Comparison of ENCODE assay signal across 10 mouse cellular contexts in genomic region chr19:15340305-15340983, GRCm38 (mm10).
DNase-seq lines count a peak whose midpoint lies in the region; ATAC-seq lines count a peak whose summit lies in the region.
"Had no signal": no experiment of that assay in that cellular context is flagged by ENCODE, and none has a peak within 500 bp of the region (broad histone marks: within the 10 kb centered on the region; RNA-seq: fewer than 3 reads in every experiment).

No protein-coding gene starts in this region.

- no peaks in the 10 kb centered on the region for H3K9me3 ChIP-seq in heart, embryonic 11.5 days (replicated peaks; ENCODE audit: control insufficient read depth, low read length)
- no peaks in the 10 kb centered on the region for H3K9me3 ChIP-seq in forebrain, embryonic 15.5 days
- no peaks in the 10 kb centered on the region for H3K9me3 ChIP-seq in midbrain, embryonic 14.5 days (ENCODE audit: control insufficient read depth, low read length)

- no peak overlapping the region for H3K9ac ChIP-seq in heart, embryonic 11.5 days (ENCODE audit: low read depth, low read length)
- peak overlapping the region; percentile 18; the same call in 1 of the 2 replicates for H3K9ac ChIP-seq in forebrain, embryonic 15.5 days (replicated peaks)
- H3K9ac ChIP-seq in midbrain, embryonic 14.5 days (replicated peaks; ENCODE audit: low read length), result no peak overlapping the region

- WGBS in heart, embryonic 11.5 days (ENCODE audit: insufficient replicate concordance), result 41% methylated on average over 19 of the region's 19 CpGs
- 23% methylated on average over 19 of the region's 19 CpGs for WGBS in forebrain, embryonic 15.5 days
- 25% methylated on average over 19 of the region's 19 CpGs for WGBS in midbrain, embryonic 14.5 days

- no peak overlapping the region for H3K4me3 ChIP-seq in heart, embryonic 11.5 days (ENCODE audit: low read depth, low read length)
- H3K4me3 ChIP-seq in forebrain, embryonic 15.5 days, result peak overlapping the region; percentile 12; the same call in 1 of the 2 replicates
- H3K4me3 ChIP-seq in midbrain, embryonic 14.5 days (replicated peaks; ENCODE audit: low read depth, low read length), result no peak overlapping the region

- no peaks in the 10 kb centered on the region for H3K36me3 ChIP-seq in heart, embryonic 11.5 days (ENCODE audit: control insufficient read depth, insufficient read depth, low read length)
- H3K36me3 ChIP-seq in forebrain, embryonic 15.5 days, result no peaks in the 10 kb centered on the region
- H3K36me3 ChIP-seq in midbrain, embryonic 14.5 days (ENCODE audit: control insufficient read depth, insufficient read depth, low read length), result no peaks in the 10 kb centered on the region

- no peaks in the 10 kb centered on the region for H3K27me3 ChIP-seq in heart, embryonic 11.5 days (ENCODE audit: control insufficient read depth, insufficient read depth, low read length)
- H3K27me3 ChIP-seq in forebrain, embryonic 15.5 days, result no peaks in the 10 kb centered on the region
- H3K27me3 ChIP-seq in midbrain, embryonic 14.5 days (ENCODE audit: control insufficient read depth, insufficient read depth, low read length), result no peaks in the 10 kb centered on the region

- no peak for DNase-seq in heart, postnatal 25 days (ENCODE audit: low spot score)
- peak; percentile 5 for DNase-seq in R1 (ENCODE audit: low read depth, low spot score)
- DNase-seq in midbrain, embryonic 14.5 days, result peak; percentile 81
- no peak for DNase-seq in thymus, adult 18-20 months
- DNase-seq in lung, adult 18-20 months, result no peak
- no peak for DNase-seq in MN1 (ENCODE audit: low spot score)
- DNase-seq: lung, adult 2 months had no signal

- H3K4me1 ChIP-seq in heart, embryonic 11.5 days (ENCODE audit: control insufficient read depth, insufficient read depth, low read length), result no peaks in the 10 kb centered on the region
- peaks cover 18% of the 10 kb centered on the region for H3K4me1 ChIP-seq in forebrain, embryonic 15.5 days
- 0 out of 2 replicates have a peak, but pooled peaks cover 11% of the 10 kb centered on the region for H3K4me1 ChIP-seq in midbrain, embryonic 14.5 days (ENCODE audit: control insufficient read depth, insufficient read depth, low read length)

- intact Hi-C loops in heart, postnatal 25 days (cut with DNase I), result no loop called here

- H3K27ac ChIP-seq in heart, embryonic 11.5 days (ENCODE audit: low read depth, low read length), result no peak overlapping the region
- H3K27ac ChIP-seq in forebrain, embryonic 15.5 days (replicated peaks), result peak overlapping the region; percentile 32; the same call in 1 of the 2 replicates
- H3K27ac ChIP-seq in midbrain, embryonic 14.5 days (replicated peaks; ENCODE audit: low read depth, low read length), result peak overlapping the region; percentile 63

- peak overlapping the region; percentile 38 for H3K4me2 ChIP-seq in heart, embryonic 11.5 days
- H3K4me2 ChIP-seq in forebrain, embryonic 15.5 days (replicated peaks), result peak overlapping the region; percentile 42
- H3K4me2 ChIP-seq in midbrain, embryonic 14.5 days (ENCODE audit: low read length), result peak overlapping the region; percentile 29

- ATAC-seq in heart, embryonic 11.5 days (replicated peaks; ENCODE audit: insufficient number of reproducible peaks, low FRiP score, low TSS enrichment), result no peak
- peak; percentile 89 for ATAC-seq in forebrain, embryonic 15.5 days (replicated peaks)
- ATAC-seq in midbrain, embryonic 14.5 days (ENCODE audit: low FRiP score, low TSS enrichment), result peak; percentile 85
- ATAC-seq: inflammation-experienced regulatory T-cells, adult 6 months had no signal

Comparison
In these comparisons a context has a peak if more than half of its experiments do, and no peak if none do; other contexts are left out.
1. DNase-seq: peak in R1 (single experiment) and midbrain, embryonic 14.5 days (single experiment); none in heart, postnatal 25 days (single experiment), thymus, adult 18-20 months (0 of 2), lung, adult 18-20 months (0 of 2) and MN1 (single experiment).
2. Peak in every context shown above with its lines, with median percentiles within 50 percentile points of each other: H3K4me2 ChIP-seq.